Mouse (Mus musculus) intestine, embryonic 14.5 days (tissue): ENCODE data around the gene Jmjd4. TPM values are rescaled to one million over a fixed set of nuclear protein-coding genes. Genes with fewer than 3 reads are reported as not detected.

Experiments used
- polyA plus RNA-seq: library from polyadenylated mRNA; unstranded; fragments of >200 nt; fragmentation: Nextera tagmentation; extraction: Ambion mirVana; gene quantifications from 2 replicates; pipeline ENCODE4 v1.2.1, GENCODE M21; 2014

The Jmjd4 gene
- polyA plus RNA-seq, 1 experiment from 2014 or later, result 11.1 TPM

Other genes starting within 250 kb of the Jmjd4 start
- 107 and 117 TPM in 2 replicates for gene Mrpl55, start 247.6 kb upstream of the Jmjd4 start, polyA plus RNA-seq
- 29.9 and 33.5 TPM in 2 replicates for gene 2310033P09Rik, start 241.7 kb upstream of the Jmjd4 start, polyA plus RNA-seq
- 618 and 641 TPM in 2 replicates for gene Arf1, start 221.8 kb upstream of the Jmjd4 start, polyA plus RNA-seq
- not detected in 2 replicates for gene Wnt3a, start 159.3 kb upstream of the Jmjd4 start, polyA plus RNA-seq
- 2.5 TPM in 2 replicates for gene Wnt9a, start 143.1 kb upstream of the Jmjd4 start, polyA plus RNA-seq
- gene Prss38, start 74.4 kb upstream of the Jmjd4 start, polyA plus RNA-seq, result not detected in 2 replicates
- gene Snap47, start 1.1 kb downstream of the Jmjd4 start, polyA plus RNA-seq, result 96.7 and 100 TPM in 2 replicates
- gene Zfp867, start 22.4 kb downstream of the Jmjd4 start, polyA plus RNA-seq, result 7.4 and 7.6 TPM in 2 replicates
- 21.0 and 21.9 TPM in 2 replicates for gene Zkscan17, start 76.7 kb downstream of the Jmjd4 start, polyA plus RNA-seq
- gene Nlrp3, start 91.5 kb downstream of the Jmjd4 start, polyA plus RNA-seq, result 0.12 and 0.32 TPM in 2 replicates
- gene Olfr222, start 126.2 kb downstream of the Jmjd4 start, polyA plus RNA-seq, result not detected in 2 replicates
- not detected in 2 replicates for gene Olfr223, start 143.2 kb downstream of the Jmjd4 start, polyA plus RNA-seq
- gene Mprip, start 211.3 kb downstream of the Jmjd4 start, polyA plus RNA-seq, result 56.2 and 57.2 TPM in 2 replicates